8 mouse cellular contexts compared by ENCODE assay signal in genomic region chr12:101718054-101718754, GRCm38 (mm10). TPM values are rescaled to one million over a fixed set of nuclear protein-coding genes. Genes with fewer than 3 reads are reported as not detected.
DNase-seq lines count a peak whose midpoint lies in the region; ATAC-seq lines count a peak whose summit lies in the region.

TSS of gene Tc2n (minus strand) at chr12:101718523.

- H3K36me3 ChIP-seq in forebrain, embryonic 13.5 days (ENCODE audit: poor library complexity, severe bottlenecking): no peaks in the 10 kb centered on the region

- H3K4me1 ChIP-seq in forebrain, embryonic 13.5 days: peaks cover 5% of the 10 kb centered on the region; the same call in 1 of the 2 replicates

- peaks cover 20% of the 10 kb centered on the region for H3K27me3 ChIP-seq in forebrain, embryonic 13.5 days

- peak within 1 kb of the TSS; percentile 92 for H3K4me2 ChIP-seq in forebrain, embryonic 13.5 days

- H3K4me3 ChIP-seq in forebrain, embryonic 13.5 days: peak within 1 kb of the TSS; percentile 65

- peak; percentile 86 for DNase-seq in ES-CJ7 (ENCODE audit: low read depth, low spot score)
- DNase-seq in heart, postnatal 4 days: peak; percentile 63
- peak; percentile 12 to 36 for DNase-seq in layer of hippocampus, postnatal 10 days (ENCODE audit: low spot score in 2 of 2)
- peak; percentile 94 for DNase-seq in lung, postnatal 25 days (ENCODE audit: low spot score)
- peak; percentile 78 for DNase-seq in retina, embryonic 14.5 days (ENCODE audit: low spot score)
- DNase-seq in urinary bladder, adult 2 months (ENCODE audit: low spot score): peak; percentile 85

- no peak within 1 kb of the TSS for H3K27ac ChIP-seq in forebrain, embryonic 13.5 days

- under 1% methylated on average over 63 of the region's 75 CpGs for WGBS in forebrain, embryonic 13.5 days

- peak within 1 kb of the TSS; percentile 62 for H3K9ac ChIP-seq in forebrain, embryonic 13.5 days

- ATAC-seq in cerebellum, adult (ENCODE audit: insufficient number of reproducible peaks, low FRiP score, low TSS enrichment): peak; percentile 36; the same call in 1 of the 2 replicates
- ATAC-seq in forebrain, embryonic 13.5 days: peak; percentile 98

- H3K9me3 ChIP-seq in forebrain, embryonic 13.5 days (replicated peaks): no peaks in the 10 kb centered on the region

RNA-seq across cellular contexts. Expression of gene Tc2n, which starts in this region (rescaled TPM):
- 0.09 and 0.15 TPM in 2 replicates for polyA plus RNA-seq in forebrain, embryonic 13.5 days (2015; fragmentation: Nextera tagmentation; extraction: Ambion mirVana)
- under 1 TPM; 0.45 to 0.65 TPM for total RNA-seq in heart, postnatal 4 days (2021)
- total RNA-seq in layer of hippocampus, postnatal 10 days (2021): under 1 TPM; 0.27 to 0.53 TPM
- polyA plus RNA-seq in urinary bladder, adult 2 months (2012; rRNA removed): 7.9 and 10.1 TPM in 2 replicates

Comparison
In these comparisons a context has a peak if more than half of its experiments do, and no peak if none do; other contexts are left out.
1. Peak in ATAC-seq, H3K4me3 ChIP-seq, H3K9ac ChIP-seq and H3K4me2 ChIP-seq in forebrain, embryonic 13.5 days; RNA of the gene not detected or under 1 TPM.
2. Peak in DNase-seq in heart, postnatal 4 days; RNA of the gene not detected or under 1 TPM.
3. Peak in DNase-seq in layer of hippocampus, postnatal 10 days; RNA of the gene not detected or under 1 TPM.
4. DNase-seq: peak in every context shown above with its lines; median percentile 94 in lung, postnatal 25 days; 86 in ES-CJ7; 85 in urinary bladder, adult 2 months; 78 in retina, embryonic 14.5 days; 63 in heart, postnatal 4 days; 24 in layer of hippocampus, postnatal 10 days.